Mouse (Mus musculus) layer of hippocampus, adult 2 months (tissue): Measurements from ENCODE around the gene Mroh2a. TPM values are rescaled to one million over a fixed set of nuclear protein-coding genes. Genes with fewer than 3 reads are reported as not detected.

Source experiments
- DNase-seq, 2 experiments: peaks; one replicate each; pipeline ENCODE4 v3.0.0; 2022; ENCODE audit warnings: low spot score in 2 of 2
- H3K27ac ChIP-seq: fragments of 200-600 bp; 2 replicates; pipeline ENCODE4 v1.8.1; 2022
- H3K4me3 ChIP-seq: fragments of 200-600 bp; 2 replicates; pipeline ENCODE4 v1.8.1; 2022; ENCODE audit warnings: mild to moderate bottlenecking
- CTCF ChIP-seq: fragments of 200-600 bp; conservative IDR thresholded peaks from 2 replicates; pipeline ENCODE4 v1.8.1; 2022; ENCODE audit warnings: antibody characterized with exemption, mild to moderate bottlenecking, moderate library complexity
- total RNA-seq, 2 experiments: library from RNA; stranded (reverse); gene quantifications; 2 replicates each; pipeline ENCODE4 v1.2.3; 2021

Gene Mroh2a
- total RNA-seq, 2 experiments from 2014 or later = 0.38 TPM; not detected in 1

GRCm38 (mm10) chr1:88304261-88304985, 77.6 kb downstream of the Mroh2a start:
- no peak for TF ChIP-seq CTCF
- no peak for DNase-seq
- Histone ChIP-seq H3K27ac (no peak overlapping the region), H3K4me3 (no peak overlapping the region)

GRCm38 (mm10) chr1:88305018-88305795, 78.4 kb downstream of the Mroh2a start:
- H3K27ac ChIP-seq = no peak overlapping the region
- DNase-seq = no peak
- no peak overlapping the region for H3K4me3 ChIP-seq
- TF ChIP-seq CTCF = no peak

- TF ChIP-seq CTCF = no peak
- H3K4me3 ChIP-seq = no peak overlapping the region
- H3K27ac ChIP-seq = no peak overlapping the region
- DNase-seq = no peak
Measured at GRCm38 (mm10) chr1:88306543-88306942, 79.8 kb downstream of the Mroh2a start.

- no peak for TF ChIP-seq CTCF
- Histone ChIP-seq H3K4me3 (no peak overlapping the region), H3K27ac (no peak overlapping the region)
- no peak for DNase-seq
Measured at GRCm38 (mm10) chr1:88307180-88307579, 80.4 kb downstream of the Mroh2a start.

GRCm38 (mm10) chr1:88309020-88309419, 82.2 kb downstream of the Mroh2a start:
- Histone ChIP-seq H3K27ac (no peak overlapping the region), H3K4me3 (no peak overlapping the region)
- no peak for TF ChIP-seq CTCF
- no peak for DNase-seq

GRCm38 (mm10) chr1:88309905-88310304, 83.1 kb downstream of the Mroh2a start:
- Histone ChIP-seq H3K27ac (no peak overlapping the region), H3K4me3 (no peak overlapping the region)
- no peak for DNase-seq
- no peak for TF ChIP-seq CTCF

GRCm38 (mm10) chr1:88310349-88310748, 83.6 kb downstream of the Mroh2a start:
- no peak for TF ChIP-seq CTCF
- H3K27ac ChIP-seq = no peak overlapping the region
- DNase-seq = no peak
- no peak overlapping the region for H3K4me3 ChIP-seq

Other genes starting within 250 kb of the Mroh2a start
- gene Usp40, start 218.4 kb upstream of the Mroh2a start, total RNA-seq = 10 to 100 TPM; 22.9 to 26.7 TPM
- not detected for gene Ugt1a10, start 171.6 kb upstream of the Mroh2a start, total RNA-seq
- gene Ugt1a9, start 156.2 kb upstream of the Mroh2a start, total RNA-seq = not detected
- not detected for gene Ugt1a8, start 139.2 kb upstream of the Mroh2a start, total RNA-seq
- under 1 TPM; 0.44 to 0.59 TPM for gene Ugt1a7c, start 131.9 kb upstream of the Mroh2a start, total RNA-seq
- gene Ugt1a6b, start 123.7 kb upstream of the Mroh2a start, total RNA-seq = under 1 TPM in 1 of 2 experiments, not detected in 1; 0.54 TPM
- gene Ugt1a6a, start 92.2 kb upstream of the Mroh2a start, total RNA-seq = 1 to 10 TPM in 1 of 2 experiments, under 1 TPM in 1; 0.59 to 1.3 TPM
- under 1 TPM in 1 of 2 experiments, not detected in 1; 0.44 TPM for gene Ugt1a5, start 61.0 kb upstream of the Mroh2a start, total RNA-seq
- not detected for gene Ugt1a2, start 26.4 kb upstream of the Mroh2a start, total RNA-seq
- gene Dnajb3, start 21.2 kb upstream of the Mroh2a start, total RNA-seq = 1 to 10 TPM; 2.9 to 3.8 TPM
- not detected for gene Ugt1a1, start 15.0 kb upstream of the Mroh2a start, total RNA-seq
- gene Hjurp, start 50.6 kb downstream of the Mroh2a start, total RNA-seq = 10 to 100 TPM; 31.9 to 35.3 TPM
- gene Trpm8, start 50.7 kb downstream of the Mroh2a start, total RNA-seq = under 1 TPM in 1 of 2 experiments, not detected in 1; 0.12 TPM
- gene Spp2, start 180.0 kb downstream of the Mroh2a start, total RNA-seq = not detected